Mouse (Mus musculus) thymus, adult 2 months (tissue): ENCODE measurements around the gene Pbx1.

Source experiments
- CTCF ChIP-seq: fragments of 200-500 bp; IDR thresholded peaks from 2 replicates; pipeline ENCODE4 v1.5.1; 2012; ENCODE audit warnings: mild to moderate bottlenecking, control low read depth, low read length, moderate library complexity, borderline replicate concordance; ENCODE audit not compliant: control insufficient read depth, poor library complexity, insufficient read depth; ENCODE audit errors: extremely low read depth
- POLR2A ChIP-seq: fragments of 200-500 bp; IDR thresholded peaks from 2 replicates; pipeline ENCODE4 v1.6.1; 2012; ENCODE audit warnings: mild to moderate bottlenecking, low read length, control low read depth, moderate library complexity; ENCODE audit not compliant: control insufficient read depth, poor library complexity, insufficient read depth; ENCODE audit errors: extremely low read depth

- TF ChIP-seq CTCF (no peak), POLR2A (no peak)
Measured at GRCm38 (mm10) chr1:168260391-168260790, 171.7 kb downstream of the Pbx1 start.
